Mouse (Mus musculus) kidney, postnatal 0 days (tissue): ENCODE data around the gene Gm13101. TPM values are rescaled to one million over a fixed set of nuclear protein-coding genes. Genes with fewer than 3 reads are reported as not detected.
"Not testable (repeated sequence)": the region's sequence is repeated elsewhere in the genome, so short reads cannot be mapped to it uniquely, and the experiment has no call there.

Experiments
- ATAC-seq: fragments of 200-750 bp; cut with Nextera tagmentation; replicated peaks from 2 replicates; pipeline ENCODE4 v1.8.0; 2017; ENCODE audit warnings: low read depth, moderate number of reproducible peaks, moderate TSS enrichment, moderate library complexity; ENCODE audit not compliant: low FRiP score
- DNase-seq: peaks from one replicate; pipeline ENCODE4 v3.0.0-alpha.2; 2016; ENCODE audit warnings: low spot score
- H3K27ac ChIP-seq: fragments of 300-500 bp; sonication (generic); 2 replicates; pipeline ENCODE4 v1.5.1; 2014; ENCODE audit warnings: mild to moderate bottlenecking
- H3K27me3 ChIP-seq: fragments of 300-500 bp; sonication (generic); 2 replicates; pipeline ENCODE4 v1.6.1; 2014; ENCODE audit warnings: low read length, mixed read lengths; ENCODE audit not compliant: insufficient read depth
- H3K36me3 ChIP-seq: fragments of 300-500 bp; sonication (generic); 2 replicates; pipeline ENCODE4 v1.6.1; 2014; ENCODE audit warnings: low read length, mixed read lengths; ENCODE audit not compliant: insufficient read depth
- H3K4me1 ChIP-seq: fragments of 300-500 bp; sonication (generic); replicated peaks from 2 replicates; pipeline ENCODE4 v1.6.1; 2014; ENCODE audit warnings: antibody characterized with exemption, low read length, mixed read lengths; ENCODE audit not compliant: insufficient read depth
- H3K4me2 ChIP-seq: fragments of 300-500 bp; sonication (generic); 2 replicates; pipeline ENCODE4 v1.6.1; 2014; ENCODE audit warnings: mild to moderate bottlenecking, low read length, moderate library complexity, mixed read lengths
- H3K4me3 ChIP-seq: fragments of 300-500 bp; sonication (generic); replicated peaks from 2 replicates; pipeline ENCODE4 v1.5.1; 2014; ENCODE audit warnings: low read depth, low read length
- H3K9ac ChIP-seq: fragments of 300-500 bp; sonication (generic); 2 replicates; pipeline ENCODE4 v1.6.1; 2014; ENCODE audit warnings: low read depth, low read length
- H3K9me3 ChIP-seq: fragments of 300-500 bp; sonication (generic); replicated peaks from 2 replicates; pipeline ENCODE4 v1.6.1; 2016; ENCODE audit warnings: low read length, inconsistent platforms, mixed read lengths
- WGBS: fragments of 180-500 bp; shearing (Covaris S2); extraction: QIAGEN DNeasy Blood & Tissue Kit; methylation state at CpG from one replicate; pipeline ENCODE4 v1.1.7; 2014; 5-methylcytosine and 5-hydroxymethylcytosine counted together
- polyA plus RNA-seq: library from polyadenylated mRNA; unstranded; fragments of >200 nt; fragmentation: Nextera tagmentation; extraction: Ambion mirVana; gene quantifications from 2 replicates; pipeline ENCODE4 v1.2.1, GENCODE M21; 2015

Gene Gm13101
- polyA plus RNA-seq = not detected in 2 replicates

DNA sequence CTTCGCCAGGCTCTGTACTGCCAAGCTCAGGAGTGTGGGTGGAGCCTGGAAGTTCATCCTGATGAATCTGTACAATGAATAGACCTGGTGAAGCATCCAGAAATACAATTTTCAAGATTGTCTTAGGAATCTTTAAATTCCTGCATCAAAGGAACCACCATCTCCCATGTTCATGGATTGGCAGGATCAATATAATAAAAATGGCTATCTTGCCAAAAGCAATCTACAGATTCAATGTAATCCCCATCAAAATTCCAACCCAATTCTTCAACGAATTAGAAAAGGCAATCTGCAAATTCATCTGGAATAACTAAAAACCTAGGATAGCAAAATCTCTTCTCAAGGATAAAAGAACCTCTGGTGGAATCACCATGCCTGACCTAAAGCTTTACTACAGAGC lies at the start of gene Gm13101:
Gene Gm13101 (minus strand): TSS at position 101 of the 400 bp plus-strand sequence.
- not testable (repeated sequence) for H3K27me3 ChIP-seq, DNase-seq, H3K9ac ChIP-seq, ATAC-seq, H3K4me2 ChIP-seq, H3K27ac ChIP-seq, H3K4me3 ChIP-seq, H3K36me3 ChIP-seq, H3K9me3 ChIP-seq, H3K4me1 ChIP-seq
- WGBS = 64% methylated on average over 2 of the region's 2 CpGs

DNA sequence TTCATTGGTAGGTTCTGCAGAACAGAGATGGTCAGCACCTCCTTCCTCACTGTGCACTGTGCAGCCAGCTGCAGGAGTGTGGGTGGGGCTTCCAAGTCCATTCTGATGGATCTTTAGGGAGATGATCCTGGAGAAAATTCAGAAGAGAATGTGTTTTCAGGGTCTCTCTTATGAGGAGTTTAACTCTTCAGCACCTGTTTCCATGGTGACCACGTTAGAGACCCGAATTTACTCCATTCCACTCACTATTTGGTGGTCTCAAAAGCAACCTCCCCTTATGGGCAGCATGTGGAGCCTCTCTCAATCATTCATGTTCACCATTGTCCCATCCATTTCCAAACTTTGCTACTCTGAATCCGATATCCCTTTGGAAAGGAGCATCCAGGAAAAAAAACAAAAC lies 27.5 kb upstream of the Gm13101 start, which contains the start of gene Pramef17:
Gene Pramef17 (minus strand): TSS at position 101 of the 400 bp plus-strand sequence.
- H3K4me1 ChIP-seq, ATAC-seq, H3K27ac ChIP-seq, H3K4me3 ChIP-seq, H3K27me3 ChIP-seq, H3K9ac ChIP-seq, H3K9me3 ChIP-seq, DNase-seq, H3K36me3 ChIP-seq, H3K4me2 ChIP-seq: not testable (repeated sequence)
- 54% methylated on average over 3 of the region's 3 CpGs for WGBS

GRCm38 (mm10) chr4:143988126-143988525 lies 21.4 kb upstream of the Gm13101 start:
- DNase-seq, H3K4me3 ChIP-seq, H3K36me3 ChIP-seq, H3K27ac ChIP-seq, H3K27me3 ChIP-seq, H3K9ac ChIP-seq, ATAC-seq, H3K4me2 ChIP-seq, H3K9me3 ChIP-seq, H3K4me1 ChIP-seq: not testable (repeated sequence)
- 95% methylated on average over 12 of the region's 17 CpGs for WGBS

- not testable (repeated sequence) for H3K36me3 ChIP-seq, H3K27me3 ChIP-seq, H3K9ac ChIP-seq, H3K27ac ChIP-seq, ATAC-seq, H3K9me3 ChIP-seq, DNase-seq, H3K4me2 ChIP-seq, H3K4me3 ChIP-seq, H3K4me1 ChIP-seq
- 96% methylated on average over 8 of the region's 17 CpGs for WGBS
Observed at GRCm38 (mm10) chr4:143987475-143987941, 20.8 kb upstream of the Gm13101 start.

DNA sequence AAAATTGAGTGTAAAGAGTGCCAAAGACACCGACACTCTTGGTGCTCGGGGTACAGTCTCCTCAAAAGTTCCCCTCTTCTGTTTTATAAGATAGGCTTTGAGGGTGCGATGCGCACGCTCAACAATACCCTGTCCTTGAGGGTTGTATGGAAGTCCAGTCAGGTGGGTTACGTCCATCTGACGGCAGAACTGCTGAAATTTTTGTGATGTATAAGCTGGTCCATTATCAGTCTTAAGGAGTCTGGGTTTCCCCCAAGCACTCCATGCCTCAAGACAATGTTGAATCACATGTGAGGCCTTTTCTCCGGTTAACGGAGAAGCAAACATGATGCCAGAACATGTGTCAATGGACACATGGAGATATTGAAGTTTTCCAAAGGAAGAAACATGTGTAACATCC lies 19.0 kb upstream of the Gm13101 start:
- not testable (repeated sequence) for H3K27me3 ChIP-seq, H3K36me3 ChIP-seq, H3K4me1 ChIP-seq, H3K27ac ChIP-seq, H3K4me3 ChIP-seq, ATAC-seq, H3K9me3 ChIP-seq, DNase-seq, H3K9ac ChIP-seq, H3K4me2 ChIP-seq
- WGBS = 100% methylated on average over 2 of the region's 9 CpGs

- not testable (repeated sequence) for H3K4me3 ChIP-seq, H3K4me2 ChIP-seq, H3K36me3 ChIP-seq, H3K4me1 ChIP-seq, H3K9me3 ChIP-seq, H3K27ac ChIP-seq, H3K27me3 ChIP-seq, ATAC-seq, H3K9ac ChIP-seq, DNase-seq
- WGBS = no CpG with 5 or more reads among the region's 7 CpGs
Observed at GRCm38 (mm10) chr4:143985165-143985564, 18.4 kb upstream of the Gm13101 start.

DNA sequence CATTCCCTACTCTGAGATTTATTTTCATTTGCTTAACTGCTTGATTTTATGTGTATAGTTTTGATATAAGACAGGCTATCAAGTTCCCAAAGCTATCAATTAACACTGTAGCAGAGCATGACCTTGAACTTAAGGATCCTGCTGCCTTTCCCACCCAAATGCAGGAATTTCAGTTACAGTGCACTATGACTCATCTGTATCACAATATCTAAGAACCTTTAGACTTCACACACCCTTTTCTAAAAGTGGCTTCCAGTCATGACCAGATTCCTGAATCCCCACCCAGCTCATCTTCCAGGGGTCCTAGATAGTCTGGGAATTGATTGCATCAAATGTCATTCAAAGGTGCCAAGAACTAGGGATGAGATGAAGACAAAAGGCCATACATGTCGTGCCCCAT lies 16.7 kb upstream of the Gm13101 start:
- not testable (repeated sequence) for H3K36me3 ChIP-seq, H3K4me3 ChIP-seq, H3K9me3 ChIP-seq, H3K27ac ChIP-seq, H3K4me1 ChIP-seq, H3K27me3 ChIP-seq, H3K4me2 ChIP-seq, ATAC-seq, H3K9ac ChIP-seq, DNase-seq
- WGBS = no CpG with 5 or more reads among the region's 1 CpGs

- H3K9me3 ChIP-seq, DNase-seq, ATAC-seq, H3K4me1 ChIP-seq, H3K4me3 ChIP-seq, H3K9ac ChIP-seq, H3K36me3 ChIP-seq, H3K27me3 ChIP-seq, H3K4me2 ChIP-seq, H3K27ac ChIP-seq: not testable (repeated sequence)
- WGBS = 93% methylated on average over 1 of the region's 1 CpGs
Observed at GRCm38 (mm10) chr4:143950916-143951315, 15.8 kb downstream of the Gm13101 start, which contains the start of gene Pramef25. Gene Pramef25 (minus strand): TSS chr4:143951016.
